Mouse (Mus musculus): ENCODE results near the gene Eif2ak2. TPM values are rescaled to one million over a fixed set of nuclear protein-coding genes. Genes with fewer than 3 reads are reported as not detected.

Gene Eif2ak2
- polyA plus RNA-seq, 1 experiment from 2014 or later, result 4.2 TPM

DNA sequence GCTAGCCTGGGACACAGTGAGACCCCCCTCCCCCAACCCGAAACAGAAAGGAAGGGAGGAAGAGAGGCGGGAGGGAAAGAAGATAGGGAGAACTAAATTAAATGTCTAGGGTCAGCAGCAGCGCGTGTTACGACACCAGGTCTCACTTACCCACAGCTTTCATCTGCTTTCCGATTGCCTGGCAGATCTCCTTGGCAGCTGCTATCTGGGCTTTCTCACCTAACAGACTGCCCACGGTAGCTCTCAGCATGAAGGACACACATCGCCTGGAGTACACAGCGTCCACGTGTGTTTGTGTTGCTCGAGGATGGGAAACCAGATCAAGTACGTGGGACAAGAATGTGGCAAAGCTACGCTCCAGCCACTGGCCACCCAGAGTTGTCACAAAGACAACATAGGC, 58.0 kb downstream of the Eif2ak2 start:
- ATAC-seq (ENCODE audit: low FRiP score, low read depth), result no peak
- Histone ChIP-seq H3K27ac (replicated peaks) (no peak overlapping the region), H3K9me3 (no peaks in the 10 kb centered on the region), H3K9ac (no peak overlapping the region), H3K27me3 (no peaks in the 10 kb centered on the region), H3K4me2 (no peak overlapping the region), H3K36me3 (peaks cover 74% of the 10 kb centered on the region), H3K4me1 (replicated peaks) (no peaks in the 10 kb centered on the region), H3K4me3 (no peak overlapping the region)
- WGBS, result 94% methylated on average over 13 of the region's 13 CpGs

DNA sequence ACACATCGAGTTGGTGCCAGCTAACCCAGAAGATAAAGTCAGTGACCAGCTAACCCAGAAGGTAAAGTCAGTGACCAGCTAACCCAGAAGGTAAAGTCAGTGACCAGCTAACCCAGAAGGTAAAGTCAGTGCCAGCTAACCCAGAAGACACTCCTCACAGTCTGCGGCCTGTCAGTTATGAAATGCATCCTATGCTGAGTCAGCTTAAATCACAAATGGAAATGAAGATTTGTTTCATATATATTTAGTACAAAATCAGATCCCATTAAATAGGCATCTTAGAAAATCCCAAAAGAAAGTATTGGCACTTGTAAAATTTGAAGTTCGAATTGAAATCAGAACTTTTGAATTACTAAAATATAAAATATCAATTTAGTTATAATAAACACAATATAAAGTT, 72.8 kb downstream of the Eif2ak2 start:
- Histone ChIP-seq H3K4me2 (no peak overlapping the region), H3K9me3 (no peaks in the 10 kb centered on the region), H3K27ac (replicated peaks) (no peak overlapping the region), H3K4me1 (replicated peaks) (no peaks in the 10 kb centered on the region), H3K9ac (no peak overlapping the region), H3K27me3 (no peaks in the 10 kb centered on the region), H3K36me3 (peaks cover 45% of the 10 kb centered on the region), H3K4me3 (no peak overlapping the region)
- 95% methylated on average over 3 of the region's 3 CpGs for WGBS
- ATAC-seq (ENCODE audit: low FRiP score, low read depth), result no peak

DNA sequence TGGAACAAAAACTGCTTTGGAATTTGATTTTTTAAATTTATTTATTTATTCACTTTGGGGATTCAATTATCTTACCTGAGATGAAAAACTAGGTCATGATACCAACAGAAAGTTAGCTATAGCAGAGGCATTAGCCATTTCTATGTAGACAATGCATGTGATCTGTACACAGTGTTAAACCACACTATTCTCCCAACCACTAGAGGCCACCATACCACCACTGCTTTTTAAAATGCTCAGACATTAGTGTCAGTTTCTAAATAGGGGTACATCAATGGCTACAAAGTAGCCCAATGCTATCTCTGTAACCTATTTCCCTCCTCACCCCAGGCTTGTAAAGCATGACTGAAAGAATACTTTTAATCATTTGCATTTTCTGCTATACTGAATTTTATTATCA, 73.4 kb downstream of the Eif2ak2 start:
- H3K4me3 ChIP-seq, result no peak overlapping the region
- H3K36me3 ChIP-seq, result peaks cover 44% of the 10 kb centered on the region
- no peak for ATAC-seq (ENCODE audit: low FRiP score, low read depth)
- H3K27ac ChIP-seq (replicated peaks), result no peak overlapping the region
- H3K4me2 ChIP-seq, result no peak overlapping the region
- H3K9me3 ChIP-seq, result no peaks in the 10 kb centered on the region
- H3K9ac ChIP-seq, result no peak overlapping the region
- no peaks in the 10 kb centered on the region for H3K27me3 ChIP-seq
- H3K4me1 ChIP-seq (replicated peaks), result no peaks in the 10 kb centered on the region

Other genes starting within 250 kb of the Eif2ak2 start
- 5.0 and 5.7 TPM in 2 replicates for gene Strn, start 145.4 kb downstream of the Eif2ak2 start, polyA plus RNA-seq (2015; fragmentation: Nextera tagmentation; extraction: Ambion mirVana)
- 19.7 and 20.5 TPM in 2 replicates for gene Heatr5b, start 47.2 kb downstream of the Eif2ak2 start, polyA plus RNA-seq (2015; fragmentation: Nextera tagmentation; extraction: Ambion mirVana)
- 50.8 and 57.9 TPM in 2 replicates for gene Gpatch11, start 47.0 kb downstream of the Eif2ak2 start, polyA plus RNA-seq (2015; fragmentation: Nextera tagmentation; extraction: Ambion mirVana)
- 0.27 TPM in 1 of 2 replicates, not detected in the other for gene Sult6b1, start 24.4 kb upstream of the Eif2ak2 start, polyA plus RNA-seq (2015; fragmentation: Nextera tagmentation; extraction: Ambion mirVana)
- 103 and 113 TPM in 2 replicates for gene Cebpzos, start 33.9 kb upstream of the Eif2ak2 start, polyA plus RNA-seq (2015; fragmentation: Nextera tagmentation; extraction: Ambion mirVana)
- 38.6 and 42.6 TPM in 2 replicates for gene Cebpz, start 54.5 kb upstream of the Eif2ak2 start, polyA plus RNA-seq (2015; fragmentation: Nextera tagmentation; extraction: Ambion mirVana)
- 58.8 and 62.1 TPM in 2 replicates for gene Ndufaf7, start 54.6 kb upstream of the Eif2ak2 start, polyA plus RNA-seq (2015; fragmentation: Nextera tagmentation; extraction: Ambion mirVana)
- gene Prkd3, start 138.2 kb upstream of the Eif2ak2 start, polyA plus RNA-seq (2015; fragmentation: Nextera tagmentation; extraction: Ambion mirVana), result 12.8 and 13.5 TPM in 2 replicates
- 23.1 and 23.6 TPM in 2 replicates for gene Qpct, start 169.3 kb upstream of the Eif2ak2 start, polyA plus RNA-seq (2015; fragmentation: Nextera tagmentation; extraction: Ambion mirVana)

All from hindbrain, embryonic 15.5 days (tissue).